Mouse (Mus musculus) bone marrow macrophage, adult 2 months (primary cell): ENCODE data around the gene Dek.

Experiments
- CTCF ChIP-seq: IDR thresholded peaks from 2 replicates; pipeline ENCODE4 v1.5.1; 2012; ENCODE audit warnings: low read depth, mild to moderate bottlenecking, low read length, moderate library complexity
- POLR2A ChIP-seq: IDR thresholded peaks from 2 replicates; pipeline ENCODE4 v1.6.1; 2012; ENCODE audit warnings: mild to moderate bottlenecking, low read depth, low read length, borderline replicate concordance

- TF ChIP-seq CTCF, result no peak
- no peak for TF ChIP-seq POLR2A
Measured at GRCm38 (mm10) chr13:47104146-47104545, 1.9 kb downstream of the Dek start.
